Mouse (Mus musculus): ENCODE results near the gene Dhx38. TPM values are rescaled to one million over a fixed set of nuclear protein-coding genes. Genes with fewer than 3 reads are reported as not detected.

Dhx38 gene
- polyA plus RNA-seq, 1 experiment, result 32.9 TPM

GRCm38 (mm10) chr8:109564766-109565165, 895 bp downstream of the Dhx38 start:
- Histone ChIP-seq H3K27ac (ENCODE audit: insufficient read depth, low read depth, low read length) (peak overlapping the region; percentile 98), H3K4me1 (ENCODE audit: control insufficient read depth, insufficient read depth, low read length) (peaks cover 16% of the 10 kb centered on the region), H3K4me3 (ENCODE audit: insufficient read depth, low read length) (peak overlapping the region; percentile 98)
- no peak for TF ChIP-seq POLR2A (IDR thresholded peaks at IDR 0.05; ENCODE audit: borderline replicate concordance, low read depth, low read length)
- no peak for TF ChIP-seq CTCF (IDR thresholded peaks at IDR 0.05; ENCODE audit: low read depth, low read length)

GRCm38 (mm10) chr8:109563881-109564280, 1.8 kb downstream of the Dhx38 start:
- TF ChIP-seq POLR2A (IDR thresholded peaks at IDR 0.05; ENCODE audit: borderline replicate concordance, low read depth, low read length) (no peak), CTCF (IDR thresholded peaks at IDR 0.05; ENCODE audit: low read depth, low read length) (no peak)
- Histone ChIP-seq H3K4me3 (ENCODE audit: insufficient read depth, low read length) (peak overlapping the region; percentile 98; the same call in 1 of the 2 replicates), H3K4me1 (ENCODE audit: control insufficient read depth, insufficient read depth, low read length) (peaks cover 16% of the 10 kb centered on the region), H3K27ac (ENCODE audit: insufficient read depth, low read depth, low read length) (peak overlapping the region; percentile 98; the same call in 1 of the 2 replicates)

- Histone ChIP-seq H3K27ac (ENCODE audit: insufficient read depth, low read depth, low read length) (no peak overlapping the region), H3K4me1 (ENCODE audit: control insufficient read depth, insufficient read depth, low read length) (no peaks in the 10 kb centered on the region), H3K4me3 (ENCODE audit: insufficient read depth, low read length) (no peak overlapping the region)
- no peak for TF ChIP-seq POLR2A (IDR thresholded peaks at IDR 0.05; ENCODE audit: borderline replicate concordance, low read depth, low read length)
- TF ChIP-seq CTCF (IDR thresholded peaks at IDR 0.05; ENCODE audit: low read depth, low read length), result peak; percentile 59
Measured at GRCm38 (mm10) chr8:109551663-109552062, 14.0 kb downstream of the Dhx38 start.

- TF ChIP-seq CTCF (IDR thresholded peaks at IDR 0.05; ENCODE audit: low read depth, low read length), result no peak
- TF ChIP-seq POLR2A (IDR thresholded peaks at IDR 0.05; ENCODE audit: borderline replicate concordance, low read depth, low read length), result no peak
- Histone ChIP-seq H3K27ac (ENCODE audit: insufficient read depth, low read depth, low read length) (no peak overlapping the region), H3K4me3 (ENCODE audit: insufficient read depth, low read length) (no peak overlapping the region), H3K4me1 (ENCODE audit: control insufficient read depth, insufficient read depth, low read length) (no peaks in the 10 kb centered on the region)
Measured at GRCm38 (mm10) chr8:109544049-109544448, 21.6 kb downstream of the Dhx38 start.

- TF ChIP-seq POLR2A (IDR thresholded peaks at IDR 0.05; ENCODE audit: borderline replicate concordance, low read depth, low read length), result no peak
- TF ChIP-seq CTCF (IDR thresholded peaks at IDR 0.05; ENCODE audit: low read depth, low read length), result no peak
- Histone ChIP-seq H3K4me1 (ENCODE audit: control insufficient read depth, insufficient read depth, low read length) (no peaks in the 10 kb centered on the region), H3K27ac (ENCODE audit: insufficient read depth, low read depth, low read length) (no peak overlapping the region), H3K4me3 (ENCODE audit: insufficient read depth, low read length) (no peak overlapping the region)
Measured at GRCm38 (mm10) chr8:109542748-109543519, 22.7 kb downstream of the Dhx38 start.

GRCm38 (mm10) chr8:109542165-109542564, 23.5 kb downstream of the Dhx38 start:
- H3K4me3 ChIP-seq (ENCODE audit: insufficient read depth, low read length), result no peak overlapping the region
- TF ChIP-seq POLR2A (IDR thresholded peaks at IDR 0.05; ENCODE audit: borderline replicate concordance, low read depth, low read length) (no peak), CTCF (IDR thresholded peaks at IDR 0.05; ENCODE audit: low read depth, low read length) (no peak)
- H3K4me1 ChIP-seq (ENCODE audit: control insufficient read depth, insufficient read depth, low read length), result no peaks in the 10 kb centered on the region
- H3K27ac ChIP-seq (ENCODE audit: insufficient read depth, low read depth, low read length), result no peak overlapping the region

- Histone ChIP-seq H3K27ac (ENCODE audit: insufficient read depth, low read depth, low read length) (no peak overlapping the region), H3K4me3 (ENCODE audit: insufficient read depth, low read length) (no peak overlapping the region), H3K4me1 (ENCODE audit: control insufficient read depth, insufficient read depth, low read length) (no peaks in the 10 kb centered on the region)
- TF ChIP-seq POLR2A (IDR thresholded peaks at IDR 0.05; ENCODE audit: borderline replicate concordance, low read depth, low read length), result no peak
- TF ChIP-seq CTCF (IDR thresholded peaks at IDR 0.05; ENCODE audit: low read depth, low read length), result peak; percentile 88
Measured at GRCm38 (mm10) chr8:109536703-109537102, 29.0 kb downstream of the Dhx38 start.

GRCm38 (mm10) chr8:109535140-109535990, 30.3 kb downstream of the Dhx38 start:
- H3K4me3 ChIP-seq (ENCODE audit: insufficient read depth, low read length), result no peak overlapping the region
- H3K27ac ChIP-seq (ENCODE audit: insufficient read depth, low read depth, low read length), result no peak overlapping the region
- TF ChIP-seq CTCF (IDR thresholded peaks at IDR 0.05; ENCODE audit: low read depth, low read length) (peak; percentile 68; the same call in 1 of the 2 replicates), POLR2A (IDR thresholded peaks at IDR 0.05; ENCODE audit: borderline replicate concordance, low read depth, low read length) (no peak)
- no peaks in the 10 kb centered on the region for H3K4me1 ChIP-seq (ENCODE audit: control insufficient read depth, insufficient read depth, low read length)

- Histone ChIP-seq H3K4me1 (ENCODE audit: control insufficient read depth, insufficient read depth, low read length) (no peaks in the 10 kb centered on the region), H3K27ac (ENCODE audit: insufficient read depth, low read depth, low read length) (no peak overlapping the region), H3K4me3 (ENCODE audit: insufficient read depth, low read length) (no peak overlapping the region)
- no peak for TF ChIP-seq POLR2A (IDR thresholded peaks at IDR 0.05; ENCODE audit: borderline replicate concordance, low read depth, low read length)
- TF ChIP-seq CTCF (IDR thresholded peaks at IDR 0.05; ENCODE audit: low read depth, low read length), result no peak
Measured at GRCm38 (mm10) chr8:109524008-109524407, 41.7 kb downstream of the Dhx38 start.

GRCm38 (mm10) chr8:109505560-109505959, 60.1 kb downstream of the Dhx38 start:
- H3K4me3 ChIP-seq (ENCODE audit: insufficient read depth, low read length), result no peak overlapping the region
- no peaks in the 10 kb centered on the region for H3K4me1 ChIP-seq (ENCODE audit: control insufficient read depth, insufficient read depth, low read length)
- TF ChIP-seq POLR2A (IDR thresholded peaks at IDR 0.05; ENCODE audit: borderline replicate concordance, low read depth, low read length), result no peak
- TF ChIP-seq CTCF (IDR thresholded peaks at IDR 0.05; ENCODE audit: low read depth, low read length), result no peak
- no peak overlapping the region for H3K27ac ChIP-seq (ENCODE audit: insufficient read depth, low read depth, low read length)

All from bone marrow macrophage, adult 2 months (primary cell).